Mouse (Mus musculus) gastrocnemius, adult 8-10 months (tissue): ENCODE data around the gene Vav3. TPM values are rescaled to one million over a fixed set of nuclear protein-coding genes. Genes with fewer than 3 reads are reported as not detected.

Experiments
- DNase-seq, 2 experiments: peaks; one replicate each; pipeline ENCODE4 v3.0.0; 2022; ENCODE audit warnings: low spot score in 2 of 2
- total RNA-seq, 4 experiments: library from RNA; stranded (reverse); gene quantifications; 2 replicates each; pipeline ENCODE4 v1.2.4; 2022

The Vav3 gene
- total RNA-seq, 4 experiments from 2014 or later: 0.70 to 2.0 (median 1.2) TPM

DNA sequence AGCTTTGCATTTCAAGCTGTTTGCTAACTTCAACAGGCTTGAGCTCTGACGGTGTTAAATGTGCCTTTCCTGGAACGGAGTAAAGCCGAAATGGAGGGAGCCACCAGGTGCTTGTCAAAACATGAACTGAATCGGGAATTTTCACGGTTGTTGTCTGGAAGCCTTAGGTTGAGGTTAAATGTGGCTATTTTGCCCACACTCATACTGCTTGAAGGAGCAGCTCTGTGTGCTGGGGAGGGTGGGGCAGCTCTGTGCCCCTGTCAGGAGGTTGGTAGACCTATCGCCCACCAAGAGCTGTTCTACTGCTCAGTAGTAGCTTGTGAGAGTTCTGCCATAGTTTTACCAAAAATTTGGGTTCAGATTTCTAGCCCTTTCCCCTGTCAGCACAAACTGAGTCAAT is 233.7 kb downstream of the Vav3 start:
- no peak for DNase-seq

DNA sequence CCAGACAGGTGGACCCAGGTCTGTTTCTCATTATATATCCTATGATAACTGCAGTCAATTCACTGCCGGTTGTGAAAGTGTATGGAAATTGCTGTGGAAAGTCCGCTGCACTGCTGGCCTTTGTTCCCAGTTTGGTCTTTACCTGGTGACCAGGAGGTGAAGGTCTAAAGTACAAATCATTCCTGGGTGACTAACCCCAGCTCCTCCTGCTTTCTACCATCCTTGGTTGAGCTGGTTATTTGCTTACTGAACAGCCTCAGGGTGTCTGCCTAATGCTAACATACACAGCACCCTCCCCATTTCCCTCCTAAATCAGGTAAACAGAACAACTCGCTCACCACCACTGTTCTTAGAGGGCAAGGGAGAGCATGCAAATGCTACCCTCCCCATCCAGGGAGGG is 237.9 kb downstream of the Vav3 start:
- DNase-seq: no peak

DNA sequence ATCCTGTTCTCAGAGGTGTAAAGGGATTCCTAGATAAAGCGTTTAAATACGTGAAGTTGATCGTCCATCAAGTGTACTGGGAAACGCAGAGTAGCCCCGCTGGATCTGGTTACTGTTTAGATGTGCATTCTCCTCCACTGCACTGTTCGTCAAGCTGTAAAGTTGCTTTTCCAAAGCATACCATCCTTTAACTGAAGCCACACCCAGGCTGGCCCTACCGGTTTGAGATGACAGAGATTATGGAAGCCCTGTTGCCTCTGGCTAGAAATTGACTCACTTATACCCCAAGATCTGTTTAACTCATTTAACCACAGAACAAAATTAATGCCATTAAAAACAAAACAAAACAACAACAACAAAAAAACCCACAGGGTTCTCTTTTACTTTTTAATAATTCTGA is 238.5 kb downstream of the Vav3 start:
- DNase-seq: no peak

DNA sequence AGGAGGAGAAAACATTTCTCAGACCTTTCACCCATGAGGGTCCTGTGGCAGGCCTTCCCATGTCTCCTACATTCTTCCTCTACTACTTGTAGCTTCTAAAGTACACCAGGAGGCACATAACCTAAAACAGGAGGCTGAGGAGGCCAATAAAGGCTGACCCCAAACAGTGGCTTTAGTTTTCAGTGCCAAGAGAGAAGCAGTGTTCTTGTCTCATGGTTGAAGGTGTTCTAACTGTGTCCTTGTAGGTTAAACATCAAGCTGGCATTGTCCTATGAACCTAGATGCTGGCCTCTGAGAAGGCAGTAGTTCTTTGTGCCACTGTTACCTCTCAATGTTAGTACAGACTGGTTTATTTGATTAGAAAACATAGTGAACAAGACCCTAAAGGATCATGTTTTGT is 245.5 kb downstream of the Vav3 start:
- DNase-seq: no peak

DNA sequence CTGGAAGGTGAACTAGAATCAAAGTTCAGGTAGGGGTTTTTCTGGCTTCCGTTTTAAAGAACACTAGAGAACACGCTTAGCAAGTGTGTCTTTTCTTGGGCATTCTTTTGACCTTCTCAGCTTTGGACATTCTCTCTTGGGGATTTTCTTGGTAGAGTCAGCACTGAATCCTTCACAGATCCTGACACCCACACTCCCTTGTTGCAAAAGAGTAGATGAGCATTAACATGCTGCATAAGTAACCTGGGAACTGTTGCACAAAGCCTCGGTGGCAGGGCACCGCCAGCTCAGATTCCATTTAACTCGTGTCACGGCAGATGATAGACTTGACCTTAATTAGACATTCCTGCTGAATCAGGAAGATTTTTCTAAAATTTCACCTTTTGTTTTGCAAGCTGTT is 252.5 kb downstream of the Vav3 start:
- DNase-seq: no peak

DNA sequence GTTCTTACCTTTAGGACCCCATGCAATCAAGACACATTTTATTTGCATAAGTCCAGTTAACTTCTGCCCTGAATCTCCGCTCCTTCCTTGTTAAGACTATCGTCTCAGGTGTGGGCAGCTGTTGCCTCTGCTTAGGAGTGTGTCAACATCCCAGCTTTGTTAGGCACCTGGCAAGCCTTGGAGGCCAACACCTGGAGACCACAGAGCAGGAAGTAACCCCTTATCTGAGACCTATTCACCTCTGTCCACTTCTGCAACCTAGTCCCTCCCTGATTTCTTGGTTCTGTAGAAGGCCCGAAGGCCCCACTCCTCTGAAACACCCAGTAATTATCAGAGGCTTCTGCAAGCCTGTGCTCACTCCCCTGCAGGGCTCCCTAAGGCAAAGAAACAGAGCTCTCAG is 255.6 kb downstream of the Vav3 start:
- DNase-seq: no peak

DNA sequence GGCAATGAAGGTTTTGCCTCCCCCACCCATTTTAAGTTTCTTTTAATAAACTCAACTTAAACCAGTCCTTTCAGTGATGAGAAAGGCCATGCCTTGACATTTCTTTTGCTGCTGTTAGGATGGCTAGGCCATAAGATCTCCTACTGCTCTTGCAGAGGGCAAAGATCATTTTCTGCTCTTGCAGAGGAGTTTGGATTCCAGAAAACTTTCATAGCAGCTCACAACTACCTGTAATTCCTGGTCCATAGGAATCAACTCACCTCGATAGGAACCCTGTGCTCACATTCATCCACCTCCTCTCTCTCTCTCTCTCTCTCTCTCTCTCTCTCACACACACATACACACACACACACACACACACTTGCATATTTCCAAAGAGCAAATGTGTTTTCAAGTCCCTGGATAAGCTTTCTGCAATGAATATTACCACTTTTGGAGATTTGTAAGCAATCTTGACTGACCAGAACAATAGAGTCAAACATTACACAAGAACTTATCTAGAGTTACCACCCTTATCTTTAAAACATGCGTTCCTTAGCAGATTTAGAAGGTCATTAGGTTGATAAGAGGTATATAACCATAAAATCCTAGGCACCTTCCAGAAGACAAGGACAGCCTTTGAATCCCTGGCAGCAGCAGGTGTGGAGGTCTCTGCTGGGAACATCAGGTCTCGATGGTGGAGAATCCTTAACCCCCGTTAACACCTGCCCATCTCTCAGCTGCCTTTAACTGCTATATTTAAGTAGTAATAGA is 260.4 kb downstream of the Vav3 start:
- no peak for DNase-seq

DNA sequence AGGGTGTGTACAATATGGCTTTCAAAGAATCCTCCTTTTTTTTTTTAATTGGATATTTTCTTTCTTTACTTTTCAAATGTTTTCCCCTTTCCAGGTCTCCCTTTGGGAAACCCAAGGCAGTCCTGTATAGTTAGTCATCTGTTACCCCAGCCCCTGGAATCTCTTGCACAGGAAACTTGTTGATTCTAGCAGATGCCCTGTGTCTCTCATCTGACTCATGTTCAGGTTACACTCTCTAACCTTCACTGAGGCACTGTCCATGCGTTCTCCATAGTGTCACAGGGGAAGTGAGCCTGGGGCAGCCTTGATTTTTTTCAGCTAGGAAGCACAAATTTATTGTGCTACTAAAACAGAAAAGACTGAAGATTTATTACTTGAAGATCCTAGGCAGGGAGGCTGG is 262.3 kb downstream of the Vav3 start:
- DNase-seq: no peak

DNA sequence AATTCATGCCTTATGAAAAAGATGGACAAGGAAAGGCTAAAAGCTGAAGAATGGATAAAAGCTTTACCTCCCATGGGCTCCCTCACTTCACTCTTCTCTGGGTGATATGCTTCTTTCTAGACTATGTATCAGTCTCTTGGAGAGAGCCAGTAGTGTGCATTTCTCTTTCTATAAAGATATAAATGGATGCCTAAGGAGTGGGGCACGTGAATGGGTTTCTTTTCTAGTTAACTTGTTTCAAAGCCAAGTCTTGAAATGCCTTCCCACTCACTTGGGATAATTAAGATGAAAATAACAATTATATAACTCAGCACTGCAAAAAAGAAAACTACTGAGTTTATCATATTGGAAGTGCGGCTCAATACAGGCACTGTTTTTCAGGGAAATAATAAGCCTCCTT is 265.7 kb downstream of the Vav3 start:
- no peak for DNase-seq

DNA sequence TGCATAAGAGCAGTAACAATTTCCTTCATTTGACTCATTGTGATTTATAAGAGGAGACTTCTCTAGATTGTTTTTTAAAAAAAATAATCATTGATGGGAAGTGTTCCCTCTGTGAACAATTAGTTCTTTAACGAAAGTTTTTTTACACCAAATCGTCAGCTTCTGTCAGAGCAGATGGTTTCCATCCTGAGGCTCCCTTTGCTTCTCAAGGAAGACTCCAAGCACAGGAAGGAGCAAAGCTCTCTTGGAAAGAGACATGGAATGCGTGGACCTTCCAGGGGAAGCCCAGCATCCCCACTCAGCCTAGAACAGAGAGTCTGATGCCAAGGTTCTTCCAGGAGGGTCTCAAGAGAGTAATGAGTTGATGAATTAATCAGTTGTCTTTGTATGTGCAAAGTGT is 281.3 kb downstream of the Vav3 start:
- no peak for DNase-seq

DNA sequence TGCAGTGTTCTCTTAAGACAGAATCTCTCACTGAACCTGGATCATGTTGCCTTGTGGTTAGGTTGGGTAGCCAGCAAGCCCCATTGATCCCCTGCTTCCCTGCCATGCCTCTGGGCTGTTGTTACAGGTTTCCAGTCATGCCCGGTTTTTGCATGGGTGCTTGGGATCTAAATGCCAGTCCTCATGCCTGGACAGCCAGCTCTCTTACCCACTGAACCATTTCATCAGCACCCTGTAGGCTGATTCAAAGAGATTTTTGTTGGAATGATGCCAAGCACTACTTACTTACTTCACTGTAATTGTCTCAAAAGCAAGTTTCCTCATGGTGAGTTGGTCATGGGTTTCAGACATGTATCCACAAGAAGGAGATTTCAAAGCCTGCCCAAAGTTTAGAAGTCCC is 281.9 kb downstream of the Vav3 start:
- DNase-seq: no peak

DNA sequence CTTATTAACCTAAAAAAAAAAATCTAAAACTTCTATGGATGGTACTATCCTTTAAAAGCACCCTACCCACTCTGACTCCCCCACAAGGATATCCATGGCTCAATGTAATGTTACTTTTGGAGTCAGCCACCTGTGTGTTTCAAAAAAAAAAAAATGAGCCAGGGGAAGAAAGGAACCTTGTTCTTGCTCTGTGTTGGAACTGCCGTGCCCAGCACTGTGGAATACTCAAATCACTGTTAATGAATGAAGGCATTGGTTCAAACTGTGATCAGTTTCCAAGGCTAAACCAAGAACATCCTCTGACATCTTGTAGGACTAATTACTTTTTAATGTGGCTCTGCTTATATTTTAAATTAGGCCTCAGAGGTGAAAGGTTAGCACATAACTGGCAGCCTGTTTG is 282.4 kb downstream of the Vav3 start:
- no peak for DNase-seq

DNA sequence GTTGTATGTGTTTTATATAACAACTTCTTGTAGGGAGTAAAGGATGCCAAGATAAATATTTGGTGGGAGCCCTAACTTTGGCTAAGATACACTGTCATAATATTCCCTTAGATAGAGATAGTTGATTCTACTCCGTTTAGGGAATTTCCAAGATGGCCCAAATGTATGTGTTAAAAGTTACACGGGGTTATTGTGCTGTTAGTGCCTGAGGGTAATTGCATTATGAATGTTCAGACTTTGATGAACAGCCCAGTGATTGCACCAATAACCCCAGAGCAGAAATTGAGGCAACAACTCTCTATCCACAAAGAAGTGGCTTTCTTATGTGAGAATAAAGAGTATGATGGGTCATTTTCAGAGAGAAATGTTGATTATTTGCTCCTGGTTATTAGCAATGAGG is 283.3 kb downstream of the Vav3 start:
- DNase-seq: no peak

DNA sequence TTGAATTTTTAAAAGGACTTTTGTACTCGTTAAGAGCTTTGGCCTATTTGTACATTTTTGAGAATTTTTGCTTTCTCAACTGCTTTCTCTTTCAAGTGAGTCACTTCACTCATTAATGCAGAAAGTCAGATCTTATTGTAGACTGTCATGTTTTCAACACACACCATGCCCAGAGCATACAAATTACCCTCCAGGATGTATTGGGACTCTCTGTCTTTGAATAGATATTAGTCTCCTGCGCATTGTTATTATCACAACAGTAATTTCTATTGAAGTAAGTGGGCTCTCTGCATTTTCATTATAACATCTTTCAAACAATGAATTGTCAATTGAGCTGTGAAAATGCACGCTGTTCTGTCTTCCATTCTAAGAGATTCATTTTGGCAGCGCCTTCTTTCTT is 295.6 kb downstream of the Vav3 start:
- DNase-seq: no peak

DNA sequence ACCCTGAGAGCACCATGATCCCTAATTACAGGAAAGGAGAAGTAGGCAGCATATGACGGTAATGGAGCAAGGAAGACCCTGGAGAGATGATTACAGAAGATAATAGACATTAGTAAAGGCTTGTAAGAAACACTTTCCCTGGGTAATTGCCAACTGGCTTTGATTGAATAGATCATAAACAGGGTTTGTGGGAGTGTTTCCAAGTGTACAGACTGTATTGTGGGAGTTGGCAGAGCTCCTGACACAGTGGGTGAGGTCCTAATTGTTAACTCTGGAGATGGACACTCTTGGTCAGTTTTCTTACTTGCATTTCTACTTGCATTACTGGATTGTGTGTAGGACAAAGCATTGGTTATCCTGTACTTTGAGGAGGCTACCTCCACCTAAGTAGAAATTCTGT is 298.9 kb downstream of the Vav3 start:
- DNase-seq: no peak

DNA sequence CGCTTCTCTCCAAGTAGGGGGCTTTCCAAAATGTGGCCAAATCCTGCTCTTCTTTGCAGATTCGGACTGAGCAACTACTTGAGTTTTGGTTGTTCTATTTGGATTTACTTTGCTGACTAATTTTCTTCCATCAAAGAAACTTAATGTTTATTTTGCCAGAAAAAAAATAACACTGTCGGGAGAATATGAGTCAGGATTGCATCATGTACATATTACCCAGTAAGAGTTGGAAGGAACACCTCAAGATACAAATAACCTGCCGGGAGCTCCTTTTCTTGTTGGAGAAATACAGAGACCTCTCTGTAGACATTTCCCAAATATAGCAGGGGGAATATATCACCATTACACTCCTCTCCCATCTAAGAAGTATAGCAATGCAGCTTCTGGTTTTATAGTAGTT is 300.3 kb downstream of the Vav3 start:
- DNase-seq: no peak

DNA sequence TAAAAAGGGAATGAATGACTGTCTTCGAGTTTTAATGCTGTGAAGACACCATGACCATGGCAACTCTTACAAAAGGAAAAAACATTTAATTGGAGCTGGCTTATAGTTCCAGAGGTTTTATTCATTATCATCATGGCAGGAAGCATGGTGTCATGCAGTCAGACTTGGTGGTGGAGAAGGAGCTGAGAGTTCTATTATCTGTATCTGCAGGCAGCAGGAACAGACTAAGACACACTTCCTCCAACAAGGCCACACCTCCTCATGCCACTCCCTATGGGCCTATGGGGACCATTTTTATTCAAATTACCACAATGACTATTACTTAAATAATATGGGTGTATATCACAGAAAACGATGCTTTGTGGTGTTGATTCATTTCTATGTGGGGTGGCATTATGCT is 307.8 kb downstream of the Vav3 start:
- DNase-seq: no peak

DNA sequence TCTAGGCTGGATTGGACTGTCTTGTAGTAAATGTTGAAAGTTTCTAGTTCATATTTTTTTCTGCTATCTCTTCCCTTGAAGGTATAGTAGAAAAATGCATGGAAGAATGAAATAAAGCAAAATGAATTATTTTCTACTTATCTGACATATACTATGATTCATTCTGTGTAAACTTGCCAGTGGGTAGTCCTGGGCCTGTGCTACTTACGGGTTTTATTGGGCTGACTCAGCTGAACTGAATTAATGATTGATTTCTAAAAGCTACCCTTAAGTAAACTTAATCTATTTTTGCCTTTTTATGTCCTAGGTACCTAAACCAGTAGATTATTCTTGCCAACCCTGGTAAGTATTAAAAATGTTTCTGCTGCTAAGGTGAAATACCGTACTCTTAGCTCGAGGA is 311.0 kb downstream of the Vav3 start:
- no peak for DNase-seq

DNA sequence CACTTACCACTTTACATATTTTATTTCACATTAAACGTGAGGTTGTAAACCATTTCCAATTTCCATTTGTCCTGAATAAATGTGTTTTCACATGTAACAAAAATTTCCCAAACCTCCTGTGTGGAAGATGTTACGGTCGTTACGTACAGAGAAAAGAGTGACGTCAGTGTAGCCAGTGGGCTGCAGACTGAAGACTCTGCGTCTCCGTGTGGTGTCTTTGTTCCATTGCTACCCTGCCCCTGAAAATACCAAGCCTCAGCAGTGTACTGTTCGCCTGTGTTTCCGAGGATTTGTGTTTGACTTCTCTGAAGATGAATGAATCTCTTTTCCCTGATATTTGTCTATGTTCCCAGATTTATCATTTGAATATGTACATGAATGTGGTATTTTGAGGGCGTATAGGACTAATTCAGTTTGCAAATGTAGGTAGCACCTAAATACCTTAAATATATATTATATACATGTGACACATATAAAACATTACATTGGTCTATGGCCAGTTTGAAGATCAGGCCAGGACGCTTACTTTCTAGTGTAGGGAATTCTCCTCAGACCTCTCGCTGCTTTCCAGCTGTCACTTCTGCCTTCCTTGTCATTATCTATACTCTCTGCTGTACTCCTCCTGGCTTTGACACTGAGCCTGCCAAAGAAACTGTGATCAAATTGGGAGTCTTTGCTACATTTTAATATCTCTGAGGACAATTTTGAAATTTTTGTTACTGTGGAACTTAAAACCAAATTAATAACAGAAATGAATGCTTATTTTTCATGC is 312.6 kb downstream of the Vav3 start:
- no peak for DNase-seq

DNA sequence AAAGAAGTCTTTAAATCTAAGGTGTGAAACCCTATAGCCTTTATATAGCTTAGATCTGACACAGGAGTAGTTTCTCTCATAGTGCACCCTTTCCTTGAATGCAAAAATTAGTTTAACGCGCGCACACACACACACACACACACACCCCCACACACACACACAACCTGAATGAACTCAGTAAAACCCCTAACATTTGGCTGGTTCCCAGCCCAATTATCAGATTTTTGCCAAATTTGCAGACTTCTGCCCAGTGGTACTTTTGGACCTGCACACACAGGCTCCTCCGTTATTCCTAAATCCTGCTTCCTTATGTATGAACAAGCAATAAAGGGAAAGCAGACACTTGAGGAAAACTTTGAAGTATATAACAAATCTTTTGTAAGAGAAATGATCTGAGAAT is 313.9 kb downstream of the Vav3 start:
- no peak for DNase-seq

DNA sequence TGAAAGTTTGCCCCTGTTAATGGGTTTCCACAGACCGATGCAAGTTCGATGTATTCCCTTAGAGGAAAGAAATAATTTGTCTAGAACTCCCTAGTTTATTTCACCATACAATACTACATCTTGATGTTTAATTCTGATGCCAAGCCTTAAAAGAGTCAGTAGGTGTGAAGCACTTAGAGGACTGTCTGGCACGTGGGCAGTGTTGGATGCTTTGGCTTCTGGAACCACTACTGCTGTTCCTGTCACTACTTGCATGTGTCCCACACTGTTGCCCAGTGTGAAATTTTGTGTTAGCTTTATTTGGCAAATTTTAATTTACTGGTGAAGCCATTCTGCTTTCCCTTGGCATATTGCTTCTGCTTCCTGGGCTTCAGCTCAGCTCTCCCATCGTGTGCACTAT is 331.3 kb downstream of the Vav3 start:
- DNase-seq: no peak

DNA sequence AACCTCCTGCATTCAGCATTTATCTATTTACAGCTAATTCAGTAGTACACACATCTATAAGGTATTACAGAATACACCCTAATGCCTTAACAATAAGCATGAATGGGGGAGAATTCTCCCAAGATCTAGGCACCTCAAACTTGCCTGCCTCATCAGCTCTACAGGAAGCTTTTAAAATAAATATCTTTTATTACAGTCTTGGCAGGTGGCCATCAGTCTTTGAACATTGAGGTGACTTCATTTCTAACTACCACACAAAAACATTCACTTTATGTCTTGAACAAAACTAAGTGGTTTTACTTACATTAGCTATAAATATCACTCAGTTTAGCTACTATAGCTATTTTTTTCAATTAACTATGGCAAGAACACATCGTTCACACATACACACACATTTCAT is 332.5 kb downstream of the Vav3 start:
- DNase-seq: no peak

DNA sequence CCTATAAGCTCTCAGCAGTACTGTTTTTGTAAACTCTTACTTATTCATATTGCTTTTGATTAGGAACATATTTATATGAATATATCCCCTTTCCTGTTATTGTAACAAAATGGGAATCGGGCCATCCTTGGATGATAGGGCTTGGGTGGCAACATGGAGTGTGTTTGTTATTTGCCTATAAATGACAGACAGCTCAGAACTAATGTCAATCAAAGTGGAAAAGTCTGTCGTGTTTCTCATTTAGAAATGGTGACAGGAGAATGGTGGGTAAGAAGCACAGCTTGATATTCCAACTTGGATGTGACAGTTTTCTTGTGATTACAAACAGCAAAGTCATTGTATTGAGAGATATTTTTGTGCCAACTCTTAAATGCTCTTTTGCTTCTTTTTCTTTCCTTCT is 339.8 kb downstream of the Vav3 start:
- DNase-seq: no peak
